Mouse (Mus musculus): ENCODE data around the gene Fam172a.

DNA sequence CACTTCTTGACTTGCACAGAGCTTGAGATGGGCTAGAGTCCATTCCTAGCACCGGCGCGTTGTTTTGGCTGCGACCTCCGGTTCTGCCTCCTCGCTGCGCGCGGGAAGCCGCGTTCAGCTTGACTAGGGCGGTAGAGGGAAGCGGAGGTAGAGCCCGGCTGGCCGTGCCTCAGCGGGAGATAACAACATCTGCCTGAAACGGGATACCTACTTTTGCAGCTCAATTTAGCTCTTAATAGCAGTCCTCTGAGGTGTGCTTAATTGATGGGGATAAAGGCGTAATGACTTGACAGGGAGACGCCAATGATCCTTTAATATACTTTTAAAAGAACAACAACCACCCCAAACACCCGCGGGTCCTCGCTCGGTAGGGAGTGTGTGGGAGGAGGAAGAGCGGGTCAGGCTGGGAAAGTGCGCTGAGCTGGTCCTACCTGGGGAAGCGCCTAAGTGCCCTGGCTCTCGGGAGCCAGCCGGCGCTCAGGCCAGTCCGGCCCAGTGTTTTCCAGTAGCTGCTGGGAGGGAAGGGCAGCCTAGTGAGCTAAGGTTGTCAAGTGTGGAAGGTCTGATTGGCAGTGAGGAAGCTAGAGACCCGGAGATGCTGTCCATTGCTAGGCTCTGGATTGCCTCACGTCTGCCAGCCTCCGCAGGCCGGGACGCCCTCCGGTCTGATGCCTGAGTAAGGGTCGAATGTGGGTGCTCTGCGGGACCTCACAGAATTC lies 508.4 kb downstream of the Fam172a start:
- TF ChIP-seq GATA2 (IDR thresholded peaks at IDR 0.05; ENCODE audit: borderline replicate concordance, low read depth, low read length) (no peak), TAL1 (conservative IDR thresholded peaks at IDR 0.05; ENCODE audit: low read depth, low read length) (no peak), CTCF (IDR thresholded peaks at IDR 0.05; ENCODE audit: low read depth, low read length) (no peak)

Data from G1E (cell line).